Mouse (Mus musculus) megakaryocyte-erythroid progenitor cell, adult 5 weeks (primary cell): ENCODE results near the gene Acot5. TPM values are rescaled to one million over a fixed set of nuclear protein-coding genes. Genes with fewer than 3 reads are reported as not detected.

Experiments used
- polyA plus RNA-seq: library from polyadenylated mRNA; stranded (reverse); fragments of >175 nt; gene quantifications from 2 replicates; pipeline ENCODE4 v1.2.3, GENCODE M21; 2012

Gene Acot5
- polyA plus RNA-seq, result not detected in 2 replicates

DNA sequence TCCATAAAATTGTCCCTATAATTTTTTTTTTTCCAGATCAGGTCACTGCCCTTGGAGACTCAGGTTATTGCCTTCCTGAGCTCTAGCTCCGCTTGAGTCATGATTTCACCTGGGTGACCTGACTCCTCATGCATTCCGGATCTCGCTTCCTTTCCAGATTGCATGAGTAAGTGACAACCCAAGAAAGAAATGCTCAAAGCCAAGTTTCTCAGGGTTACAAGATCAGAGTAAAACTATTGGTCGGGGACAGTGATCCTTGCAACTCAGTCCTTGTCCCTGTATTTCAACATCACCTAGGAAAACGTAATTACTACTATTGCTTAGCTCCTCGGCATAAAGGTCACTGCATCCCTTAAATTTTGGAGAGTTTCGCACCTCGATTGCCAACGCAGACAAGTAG lies at the start of gene Acot5:
Gene Acot5, plus strand, starts transcription at position 340 of the 400 bp plus-strand sequence.

GRCm38 (mm10) chr12:84038241-84038640 lies 30.9 kb upstream of the Acot5 start, which contains the start of gene Acot4:
Acot4 (plus strand) TSS chr12:84038379.

GRCm38 (mm10) chr12:84038691-84039111 lies 30.4 kb upstream of the Acot5 start, which contains the start of gene Gm49366:
Gm49366 (plus strand) TSS chr12:84038935.

DNA sequence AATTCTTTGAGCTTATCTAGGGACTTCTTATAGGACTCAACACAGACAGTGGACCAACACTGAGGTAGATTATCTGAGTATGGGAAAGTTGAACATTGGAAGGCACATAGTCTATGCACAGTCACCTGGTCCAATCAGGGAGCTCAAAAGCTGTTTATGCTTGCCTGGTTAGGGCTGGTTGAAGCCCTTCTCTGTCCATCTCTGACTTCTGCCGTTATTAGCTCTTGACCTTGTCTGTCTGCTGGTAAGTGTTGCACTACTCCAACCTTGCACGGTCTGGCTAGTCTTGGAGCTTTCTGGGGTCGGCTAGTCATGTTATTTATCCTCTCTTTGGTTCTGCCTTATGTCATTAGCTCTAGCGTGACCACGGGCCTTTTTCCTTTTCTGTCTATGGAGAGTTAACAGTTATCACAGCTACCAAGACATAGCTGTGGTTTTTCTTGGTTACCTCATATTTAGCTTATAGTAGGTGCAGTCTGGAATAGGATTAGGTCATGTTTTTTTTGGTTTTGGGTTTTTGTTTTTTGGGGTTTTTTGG lies 17.1 kb upstream of the Acot5 start, which contains the start of gene Acot3:
Gene Acot3, plus strand, starts transcription at position 208 of the 538 bp plus-strand sequence.

DNA sequence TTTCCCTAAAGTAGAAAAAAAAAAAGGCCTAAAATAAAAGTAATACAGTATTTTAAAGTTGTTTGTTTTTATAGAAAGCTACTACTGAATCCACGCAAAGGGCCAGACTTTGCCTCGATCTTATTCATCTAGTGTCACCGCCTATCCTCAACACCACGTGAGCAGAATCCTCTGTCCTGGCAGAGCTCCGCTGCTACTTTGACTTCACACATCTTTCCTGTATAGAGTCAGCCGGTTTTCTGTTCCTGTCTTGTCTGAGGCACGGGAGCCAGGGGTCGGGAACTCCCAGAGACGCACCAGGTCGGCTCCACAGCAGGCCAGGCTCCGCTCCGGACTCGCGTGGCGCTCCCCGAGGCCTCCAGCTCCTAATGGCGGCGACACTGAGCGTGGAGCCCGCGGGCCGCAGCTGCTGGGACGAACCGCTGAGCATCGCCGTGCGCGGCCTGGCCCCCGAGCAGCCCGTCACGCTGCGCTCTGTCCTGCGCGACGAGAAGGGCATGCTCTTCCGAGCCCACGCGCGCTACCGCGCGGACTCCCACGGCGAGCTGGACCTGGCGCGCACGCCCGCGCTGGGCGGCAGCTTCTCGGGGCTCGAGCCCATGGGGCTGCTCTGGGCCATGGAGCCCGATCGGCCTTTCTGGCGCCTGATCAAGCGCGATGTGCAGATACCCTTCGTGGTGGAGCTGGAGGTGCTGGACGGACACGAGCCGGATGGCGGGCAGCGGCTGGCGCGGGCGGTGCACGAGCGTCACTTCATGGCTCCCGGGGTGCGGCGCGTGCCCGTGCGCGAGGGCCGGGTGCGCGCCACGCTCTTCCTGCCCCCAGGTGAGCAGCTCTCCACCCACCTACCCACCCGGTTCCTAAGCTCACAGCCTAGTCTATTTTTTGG lies 31.7 kb downstream of the Acot5 start, which contains the start of gene Acot6:
Gene Acot6, plus strand, starts transcription at position 51 of the 889 bp plus-strand sequence.

DNA sequence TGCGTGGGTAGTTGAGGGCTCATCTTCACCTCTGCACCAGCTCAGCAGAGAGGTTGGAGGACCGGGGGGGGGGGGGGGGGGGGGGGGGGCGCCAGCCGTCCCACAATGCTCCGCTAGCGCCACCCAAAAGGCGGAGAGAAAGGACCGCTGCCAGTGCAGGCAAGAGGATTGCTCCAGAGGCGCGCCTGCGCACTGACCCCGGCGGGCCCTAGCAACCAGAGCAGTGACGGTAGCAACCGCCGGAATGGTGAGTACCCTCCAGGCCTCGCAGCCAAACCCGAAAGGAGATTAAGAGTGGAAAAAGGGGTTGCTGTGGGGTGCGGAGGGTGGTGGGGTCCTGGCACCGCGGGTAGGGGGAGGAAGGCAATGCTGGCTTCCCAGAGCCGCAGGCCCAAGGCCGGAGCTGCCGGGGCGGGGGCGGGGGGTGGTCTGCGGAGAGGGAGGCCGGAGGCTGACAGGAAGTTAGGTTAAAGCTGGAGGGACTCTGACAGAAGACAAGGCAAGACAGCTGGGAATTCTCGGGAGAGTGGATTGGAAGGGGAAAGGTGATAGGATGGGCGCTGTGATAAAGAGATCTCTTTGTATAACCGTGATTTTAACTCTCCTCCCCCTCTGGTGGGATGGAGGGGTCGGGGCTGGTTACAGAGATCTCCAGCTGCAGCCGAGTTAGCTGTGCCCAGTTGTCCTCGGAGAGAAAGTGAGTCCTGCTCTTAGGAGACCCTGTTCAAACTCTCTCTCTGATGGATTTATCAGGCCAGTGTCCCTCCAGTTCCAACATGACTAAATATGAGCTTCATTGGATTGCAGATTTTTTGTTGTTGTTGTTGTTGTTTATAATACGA lies 45.2 kb downstream of the Acot5 start, which contains the start of gene Dnal1:
Gene Dnal1, plus strand, starts transcription at position 214 of the 842 bp plus-strand sequence.

Other genes starting within 250 kb of the Acot5 start
- 12.8 and 16.1 TPM in 2 replicates for gene Numb, start 147.4 kb upstream of the Acot5 start, polyA plus RNA-seq
- 46.2 and 48.3 TPM in 2 replicates for gene Riox1, start 118.7 kb upstream of the Acot5 start, polyA plus RNA-seq
- gene Heatr4, start 84.5 kb upstream of the Acot5 start, polyA plus RNA-seq, result 0.03 TPM in 1 of 2 replicates, not detected in the other
- gene Acot2, start 81.5 kb upstream of the Acot5 start, polyA plus RNA-seq, result 10.3 and 10.9 TPM in 2 replicates
- 6.9 and 7.1 TPM in 2 replicates for gene Acot1, start 59.8 kb upstream of the Acot5 start, polyA plus RNA-seq
- 0.05 and 0.10 TPM in 2 replicates for gene Acot4, start 30.9 kb upstream of the Acot5 start, polyA plus RNA-seq
- not detected in 2 replicates for gene Gm49366, start 30.4 kb upstream of the Acot5 start, polyA plus RNA-seq
- not detected in 2 replicates for gene Acot3, start 17.2 kb upstream of the Acot5 start, polyA plus RNA-seq
- gene Acot6, start 31.3 kb downstream of the Acot5 start, polyA plus RNA-seq, result 0.34 and 0.37 TPM in 2 replicates
- 0.03 and 0.10 TPM in 2 replicates for gene Dnal1, start 45.0 kb downstream of the Acot5 start, polyA plus RNA-seq
- gene Pnma1, start 79.2 kb downstream of the Acot5 start, polyA plus RNA-seq, result 0.11 and 0.38 TPM in 2 replicates
- gene Elmsan1, start 149.6 kb downstream of the Acot5 start, polyA plus RNA-seq, result 73.5 and 102 TPM in 2 replicates
- 2.2 and 4.7 TPM in 2 replicates for gene Ptgr2, start 215.9 kb downstream of the Acot5 start, polyA plus RNA-seq
- gene Zfp410, start 247.5 kb downstream of the Acot5 start, polyA plus RNA-seq, result 1.6 and 3.0 TPM in 2 replicates